Mouse (Mus musculus) forebrain, embryonic 14.5 days (tissue): ENCODE data around the gene Bpifa6. TPM values are rescaled to one million over a fixed set of nuclear protein-coding genes. Genes with fewer than 3 reads are reported as not detected.

Source experiments
- ATAC-seq: fragments of 200-750 bp; cut with Nextera tagmentation; 2 replicates; pipeline ENCODE4 v1.8.0; 2017; ENCODE audit warnings: mild to moderate bottlenecking, moderate library complexity
- DNase-seq: peaks from one replicate; pipeline ENCODE4 v3.0.0-alpha.2; 2015; ENCODE audit warnings: low spot score
- H3K27ac ChIP-seq: fragments of 300-500 bp; sonication (generic); 2 replicates; pipeline ENCODE4 v1.5.1; 2014; ENCODE audit warnings: low read depth, mild to moderate bottlenecking, control low read depth, low read length, moderate library complexity
- H3K27me3 ChIP-seq: fragments of 300-500 bp; sonication (generic); replicated peaks from 2 replicates; pipeline ENCODE4 v1.6.1; 2014; ENCODE audit warnings: low read length, control low read depth, mixed read lengths; ENCODE audit not compliant: control insufficient read depth, insufficient read depth
- H3K36me3 ChIP-seq: fragments of 300-500 bp; sonication (generic); 2 replicates; pipeline ENCODE4 v1.6.1; 2014; ENCODE audit warnings: low read length, control low read depth; ENCODE audit not compliant: control insufficient read depth, insufficient read depth
- H3K4me1 ChIP-seq: fragments of 300-500 bp; sonication (generic); 2 replicates; pipeline ENCODE4 v1.6.1; 2014; ENCODE audit warnings: antibody characterized with exemption, low read length, control low read depth; ENCODE audit not compliant: control insufficient read depth, insufficient read depth
- H3K4me2 ChIP-seq: fragments of 300-500 bp; sonication (generic); 2 replicates; pipeline ENCODE4 v1.6.1; 2014; ENCODE audit warnings: mild to moderate bottlenecking, control low read depth, low read length
- H3K4me3 ChIP-seq: fragments of 300-500 bp; sonication (generic); 2 replicates; pipeline ENCODE4 v1.5.1; 2014; ENCODE audit warnings: low read depth, low read length, control low read depth
- H3K9ac ChIP-seq: fragments of 300-500 bp; sonication (generic); 2 replicates; pipeline ENCODE4 v1.6.1; 2014; ENCODE audit warnings: mild to moderate bottlenecking, low read length, control low read depth, moderate library complexity
- H3K9me3 ChIP-seq: fragments of 300-500 bp; sonication (generic); replicated peaks from 2 replicates; pipeline ENCODE4 v1.6.1; 2016; ENCODE audit warnings: low read length, control low read depth, mixed read lengths; ENCODE audit not compliant: control insufficient read depth
- WGBS: fragments of 180-500 bp; shearing (Covaris S2); extraction: QIAGEN DNeasy Blood & Tissue Kit; methylation state at CpG from one replicate; pipeline ENCODE4 v1.1.7; 2014; 5-methylcytosine and 5-hydroxymethylcytosine counted together
- polyA plus RNA-seq: library from polyadenylated mRNA; unstranded; fragments of >200 nt; fragmentation: Nextera tagmentation; extraction: Ambion mirVana; gene quantifications from 2 replicates; pipeline ENCODE4 v1.2.1, GENCODE M21; 2014

The Bpifa6 gene
- polyA plus RNA-seq = not detected in 2 replicates

DNA sequence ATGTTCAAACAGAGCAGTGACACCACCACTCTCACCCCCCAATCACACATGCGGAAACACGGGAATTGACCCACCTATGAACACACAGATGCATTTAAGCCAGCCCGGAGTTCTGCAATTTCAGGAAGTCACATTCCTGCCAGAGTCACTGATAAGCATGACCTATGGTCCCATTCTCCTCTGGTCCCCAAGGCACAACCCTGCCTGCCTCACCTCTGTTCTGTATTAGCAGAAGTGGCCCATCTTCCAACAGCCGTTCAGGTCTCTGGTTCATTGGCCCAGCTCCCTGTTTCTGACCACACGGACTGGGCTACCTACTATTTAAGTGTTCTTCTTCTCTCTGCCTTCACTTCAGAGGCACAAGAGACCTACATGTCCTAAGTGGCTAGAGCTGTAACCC lies at the start of gene Bpifa6:
Bpifa6 (plus strand) TSS at position 364 of the 400 bp plus-strand sequence.
- WGBS = 90% methylated on average over 5 of the region's 5 CpGs
- ATAC-seq = no peak

DNA sequence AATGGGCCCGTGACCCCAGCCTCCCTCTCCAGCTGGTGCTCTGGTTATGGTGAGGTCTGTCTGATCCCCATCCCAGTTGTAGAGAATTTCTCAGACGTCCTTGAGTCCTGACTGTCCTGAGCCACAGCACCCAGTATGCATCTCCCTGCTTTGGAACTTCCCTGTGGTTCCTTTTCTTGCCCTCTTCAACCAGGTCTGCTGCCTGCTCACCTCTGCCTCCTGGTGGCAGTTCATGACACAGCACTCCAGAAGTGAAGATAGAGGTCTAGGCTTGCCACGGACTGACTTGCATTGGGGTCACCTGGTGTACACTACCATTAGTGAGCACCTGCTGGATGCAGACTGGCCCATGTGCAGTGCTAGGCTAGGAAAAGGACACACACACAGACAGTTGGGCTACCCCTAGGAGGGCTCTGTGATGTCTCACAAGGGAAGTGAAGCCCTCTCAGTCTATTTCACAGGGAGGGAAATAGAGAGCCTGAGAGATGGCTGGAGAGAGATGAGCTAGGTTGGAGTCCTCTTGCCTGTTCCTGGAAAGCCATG lies 44.8 kb upstream of the Bpifa6 start:
- Histone ChIP-seq H3K4me3 (no peak overlapping the region), H3K27me3 (no peaks in the 10 kb centered on the region), H3K4me2 (no peak overlapping the region), H3K27ac (no peak overlapping the region), H3K4me1 (no peaks in the 10 kb centered on the region), H3K9ac (no peak overlapping the region), H3K36me3 (no peaks in the 10 kb centered on the region), H3K9me3 (no peaks in the 10 kb centered on the region)
- peak; percentile 49 for DNase-seq
- WGBS = 47% methylated on average over 3 of the region's 3 CpGs
- ATAC-seq = no peak

More for the DNA sequence above, at the start of gene Bpifa6:
- Histone ChIP-seq H3K9ac (no peak within 1 kb of the TSS), H3K36me3 (no peaks in the 10 kb centered on the region), H3K9me3 (no peaks in the 10 kb centered on the region), H3K27ac (no peak within 1 kb of the TSS), H3K4me2 (no peak within 1 kb of the TSS), H3K4me3 (no peak within 1 kb of the TSS), H3K4me1 (no peaks in the 10 kb centered on the region), H3K27me3 (no peaks in the 10 kb centered on the region)
- DNase-seq = no peak

DNA sequence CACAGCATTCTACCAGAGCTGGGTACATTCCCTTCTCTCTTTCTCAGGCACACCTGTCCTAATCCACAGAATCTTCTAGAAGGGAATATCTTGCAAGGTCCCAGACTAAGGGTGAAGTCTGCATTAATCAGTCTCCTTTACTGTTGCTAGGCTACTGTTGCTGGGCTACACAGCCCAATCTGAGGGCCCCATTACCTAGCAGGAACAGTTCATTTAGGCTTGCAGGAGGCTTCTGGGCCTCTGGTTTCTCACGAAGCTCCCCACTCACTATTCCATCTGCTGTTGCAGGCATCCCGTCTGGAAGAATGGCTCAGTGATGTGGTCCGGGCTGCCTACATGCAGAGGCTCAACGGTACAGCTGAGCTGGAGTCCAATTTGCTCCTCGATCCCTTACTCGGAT lies 43.6 kb upstream of the Bpifa6 start:
- WGBS = 52% methylated on average over 6 of the region's 6 CpGs
- Histone ChIP-seq H3K9me3 (no peaks in the 10 kb centered on the region), H3K36me3 (no peaks in the 10 kb centered on the region), H3K4me3 (no peak overlapping the region), H3K4me2 (no peak overlapping the region), H3K4me1 (no peaks in the 10 kb centered on the region), H3K27ac (no peak overlapping the region), H3K27me3 (no peaks in the 10 kb centered on the region), H3K9ac (no peak overlapping the region)
- DNase-seq (peak; percentile 44), ATAC-seq (no peak; the same call in 1 of the 2 replicates)

DNA sequence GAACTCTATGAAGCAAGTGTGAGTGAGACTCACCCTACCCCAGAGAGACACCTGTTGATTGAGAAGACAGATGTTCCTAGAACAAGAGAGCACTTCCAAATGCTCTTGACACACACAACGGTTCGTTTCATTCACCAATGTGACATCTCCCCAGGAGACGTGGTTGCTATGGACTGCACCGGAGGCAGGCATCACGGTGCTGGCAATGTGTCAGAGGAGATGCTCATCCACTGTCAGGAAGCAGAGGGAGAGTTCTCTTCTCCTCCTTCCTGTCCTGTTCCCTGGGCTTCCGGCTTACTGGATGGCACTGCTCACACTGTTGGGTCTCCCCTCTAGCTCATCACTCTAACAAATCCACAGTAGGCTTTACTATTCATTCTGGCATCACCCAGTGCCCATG lies 41.4 kb upstream of the Bpifa6 start:
- H3K36me3 ChIP-seq = no peaks in the 10 kb centered on the region
- no peak overlapping the region for H3K4me2 ChIP-seq
- H3K4me3 ChIP-seq = no peak overlapping the region
- H3K27me3 ChIP-seq = no peaks in the 10 kb centered on the region
- 66% methylated on average over 6 of the region's 6 CpGs for WGBS
- no peaks in the 10 kb centered on the region for H3K9me3 ChIP-seq
- no peak overlapping the region for H3K27ac ChIP-seq
- ATAC-seq (no peak), DNase-seq (no peak)
- H3K9ac ChIP-seq = no peak overlapping the region
- H3K4me1 ChIP-seq = no peaks in the 10 kb centered on the region

DNA sequence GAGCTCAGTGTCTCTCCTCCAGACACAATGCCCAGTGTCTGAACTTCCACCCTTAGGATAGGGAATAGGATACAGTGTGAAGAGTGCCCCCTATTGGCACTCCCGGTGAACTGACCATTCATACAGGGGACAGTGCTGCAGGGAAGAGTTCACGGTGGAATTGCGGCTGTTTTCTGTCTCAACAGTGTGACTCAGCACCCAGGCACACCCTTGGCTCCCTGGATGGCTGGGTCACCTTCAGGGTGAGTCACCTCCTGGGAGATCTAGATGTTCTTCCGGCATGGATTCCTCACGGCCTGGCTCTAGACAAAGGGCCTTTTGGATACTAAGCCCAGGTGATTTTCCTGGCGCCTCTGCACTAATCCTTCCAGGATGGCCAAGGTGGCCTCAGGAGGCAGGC lies 39.4 kb upstream of the Bpifa6 start:
- no peaks in the 10 kb centered on the region for H3K4me1 ChIP-seq
- H3K9ac ChIP-seq = no peak overlapping the region
- DNase-seq (no peak), ATAC-seq (no peak)
- no peak overlapping the region for H3K27ac ChIP-seq
- no peaks in the 10 kb centered on the region for H3K27me3 ChIP-seq
- WGBS = 88% methylated on average over 6 of the region's 6 CpGs
- H3K9me3 ChIP-seq = no peaks in the 10 kb centered on the region
- H3K36me3 ChIP-seq = no peaks in the 10 kb centered on the region
- H3K4me2 ChIP-seq = no peak overlapping the region
- H3K4me3 ChIP-seq = no peak overlapping the region

DNA sequence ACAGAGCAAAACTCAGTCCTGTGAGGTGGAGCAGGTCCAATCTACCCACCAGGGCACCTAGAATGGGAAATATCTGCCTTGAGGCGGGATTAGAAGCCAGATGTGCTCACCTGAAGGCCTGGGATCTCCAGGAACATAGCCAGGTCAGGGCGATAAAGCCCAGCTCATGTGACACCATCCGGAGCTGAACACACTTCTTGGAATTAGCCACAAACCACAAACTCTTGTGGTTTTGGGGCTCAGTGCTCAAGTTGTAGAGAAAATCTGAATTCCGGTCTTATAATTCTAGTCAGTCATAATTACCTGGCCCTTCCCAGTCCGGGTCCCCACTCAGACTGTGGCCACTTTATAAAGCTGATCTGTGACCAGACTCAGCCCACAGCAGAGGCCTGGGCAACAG lies 36.9 kb upstream of the Bpifa6 start, which contains the start of gene Bpifb4:
Bpifb4 (plus strand) TSS at position 370 of the 400 bp plus-strand sequence.
- Histone ChIP-seq H3K9me3 (no peaks in the 10 kb centered on the region), H3K4me1 (no peaks in the 10 kb centered on the region), H3K9ac (no peak within 1 kb of the TSS), H3K4me3 (no peak within 1 kb of the TSS), H3K36me3 (no peaks in the 10 kb centered on the region), H3K4me2 (no peak within 1 kb of the TSS), H3K27me3 (no peaks in the 10 kb centered on the region), H3K27ac (no peak within 1 kb of the TSS)
- 91% methylated on average over 5 of the region's 5 CpGs for WGBS
- no peak for ATAC-seq
- no peak for DNase-seq

DNA sequence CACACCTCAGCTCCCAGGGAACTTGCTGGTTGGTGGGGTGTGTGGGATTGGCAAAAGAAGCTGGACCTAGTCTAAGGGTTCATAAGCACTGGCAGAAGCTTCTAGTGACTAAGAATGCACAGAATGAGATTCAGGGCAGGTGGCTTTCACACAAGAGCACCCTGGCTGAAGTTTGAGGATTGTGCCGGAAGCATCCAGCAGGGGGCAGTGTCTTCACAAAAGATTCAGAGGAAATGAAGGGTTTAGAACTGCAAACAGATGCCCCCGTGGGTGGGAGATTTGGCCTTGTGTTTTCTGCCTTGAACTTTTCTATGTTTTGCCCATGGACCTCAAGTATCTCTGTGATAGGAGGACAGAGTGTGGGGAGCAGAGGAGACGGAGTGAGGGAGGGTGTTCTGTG lies 31.2 kb upstream of the Bpifa6 start:
- 47% methylated on average over 3 of the region's 3 CpGs for WGBS
- Histone ChIP-seq H3K36me3 (no peaks in the 10 kb centered on the region), H3K4me3 (no peak overlapping the region), H3K9me3 (no peaks in the 10 kb centered on the region), H3K9ac (no peak overlapping the region), H3K4me2 (no peak overlapping the region), H3K4me1 (no peaks in the 10 kb centered on the region), H3K27ac (no peak overlapping the region), H3K27me3 (no peaks in the 10 kb centered on the region)
- no peak for ATAC-seq
- peak; percentile 52 for DNase-seq

DNA sequence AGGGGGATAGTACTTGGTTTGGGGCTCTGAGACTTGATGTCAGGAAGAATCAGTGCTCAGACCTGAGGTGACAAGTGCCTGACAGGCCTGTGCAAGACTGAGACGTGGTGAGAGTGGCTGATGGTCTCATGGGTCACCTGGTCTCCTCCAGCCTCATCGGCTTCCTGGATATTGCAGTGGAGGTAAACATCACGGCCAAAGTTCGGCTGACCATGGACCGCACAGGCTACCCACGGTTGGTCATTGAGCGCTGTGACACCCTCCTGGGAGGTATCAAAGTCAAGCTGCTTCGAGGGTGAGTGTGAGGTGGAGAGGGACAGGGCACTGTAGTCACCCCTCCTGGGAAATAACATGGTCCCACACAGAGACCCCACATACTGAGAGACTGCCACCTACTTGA lies 30.2 kb upstream of the Bpifa6 start:
- ATAC-seq (no peak), DNase-seq (no peak)
- Histone ChIP-seq H3K4me1 (no peaks in the 10 kb centered on the region), H3K27me3 (no peaks in the 10 kb centered on the region), H3K4me3 (no peak overlapping the region), H3K36me3 (no peaks in the 10 kb centered on the region), H3K9ac (no peak overlapping the region), H3K9me3 (no peaks in the 10 kb centered on the region), H3K4me2 (no peak overlapping the region), H3K27ac (no peak overlapping the region)
- WGBS = 89% methylated on average over 8 of the region's 8 CpGs

DNA sequence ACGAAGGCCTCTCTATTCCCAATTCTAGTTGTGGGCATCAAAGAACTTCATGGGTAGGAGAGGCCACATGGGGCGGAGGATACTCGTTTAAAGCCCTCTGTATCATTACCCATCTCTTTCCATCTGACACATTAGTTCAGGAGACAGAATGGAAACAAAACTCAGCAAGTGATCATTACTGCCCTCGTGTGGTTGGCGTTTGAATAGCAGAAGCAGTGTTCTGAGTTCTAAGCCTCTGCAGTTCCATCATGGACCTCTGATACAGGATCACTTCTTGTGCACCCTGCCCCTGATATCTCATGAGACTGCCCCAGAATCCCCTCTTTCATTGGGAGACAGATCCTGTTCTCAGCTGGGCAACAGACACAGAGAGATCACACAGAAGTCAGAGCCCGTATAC lies 21.8 kb upstream of the Bpifa6 start:
- no peak overlapping the region for H3K4me3 ChIP-seq
- no peak overlapping the region for H3K27ac ChIP-seq
- no peaks in the 10 kb centered on the region for H3K4me1 ChIP-seq
- no peaks in the 10 kb centered on the region for H3K36me3 ChIP-seq
- peak; percentile 79 for DNase-seq
- ATAC-seq = no peak
- no peaks in the 10 kb centered on the region for H3K9me3 ChIP-seq
- no peaks in the 10 kb centered on the region for H3K27me3 ChIP-seq
- no peak overlapping the region for H3K4me2 ChIP-seq
- H3K9ac ChIP-seq = no peak overlapping the region
- 32% methylated on average over 6 of the region's 6 CpGs for WGBS
